Mouse (Mus musculus) ES-E14 (cell line): ENCODE measurements at regions not wholly inside any gene's neighbourhood (a gene's known extent, or its start where the extent isn't known, plus 50 kb on each side); places are given as distances from the start of the nearest gene placed in this dataset.

Source experiments
- CHD2 ChIP-seq: IDR thresholded peaks from 2 replicates; pipeline ENCODE4 v1.6.1; 2014; ENCODE audit warnings: mild to moderate bottlenecking, low read depth, low read length, inconsistent platforms
- HCFC1 ChIP-seq: IDR thresholded peaks from 2 replicates; pipeline ENCODE4 v1.6.1; 2012; ENCODE audit warnings: low read length, inconsistent platforms, borderline replicate concordance; ENCODE audit not compliant: insufficient read depth
- ZC3H11A ChIP-seq: IDR thresholded peaks from 2 replicates; pipeline ENCODE4 v1.6.1; 2012; ENCODE audit warnings: low read depth, mild to moderate bottlenecking, inconsistent platforms, low read length, borderline replicate concordance
- ZNF384 ChIP-seq: IDR thresholded peaks from 2 replicates; pipeline ENCODE4 v1.6.1; 2012; ENCODE audit warnings: low read depth, low read length, inconsistent platforms

GRCm38 (mm10) chr15:85671701-85672191 is 63.0 kb upstream of the Ppara start:
- no peak for TF ChIP-seq ZNF384
- no peak for TF ChIP-seq HCFC1
- no peak for TF ChIP-seq ZC3H11A
- TF ChIP-seq CHD2 = no peak
